Mouse (Mus musculus) hindbrain, embryonic 16.5 days (tissue): ENCODE measurements around the gene Ptpn14. TPM values are rescaled to one million over a fixed set of nuclear protein-coding genes. Genes with fewer than 3 reads are reported as not detected.

Experiments
- ATAC-seq: fragments of 200-750 bp; cut with Nextera tagmentation; 2 replicates; pipeline ENCODE4 v1.8.0; 2017; ENCODE audit warnings: moderate TSS enrichment, moderate library complexity
- H3K27ac ChIP-seq: fragments of 300-500 bp; sonication (generic); 2 replicates; pipeline ENCODE4 v1.5.1; 2014; ENCODE audit warnings: low read depth, mild to moderate bottlenecking, control low read depth, low read length, moderate library complexity
- H3K27me3 ChIP-seq: fragments of 300-500 bp; sonication (generic); replicated peaks from 2 replicates; pipeline ENCODE4 v1.6.1; 2014; ENCODE audit warnings: low read length; ENCODE audit not compliant: control insufficient read depth, insufficient read depth
- H3K36me3 ChIP-seq: fragments of 300-500 bp; sonication (generic); 2 replicates; pipeline ENCODE4 v1.6.1; 2014; ENCODE audit warnings: mild to moderate bottlenecking, low read length, moderate library complexity, mixed read lengths; ENCODE audit not compliant: control insufficient read depth, insufficient read depth
- H3K4me1 ChIP-seq: fragments of 300-500 bp; sonication (generic); 2 replicates; pipeline ENCODE4 v1.6.1; 2014; ENCODE audit warnings: low read depth, low read length; ENCODE audit not compliant: control insufficient read depth, insufficient read depth
- H3K4me2 ChIP-seq: fragments of 300-500 bp; sonication (generic); 2 replicates; pipeline ENCODE4 v1.6.1; 2014; ENCODE audit warnings: mild to moderate bottlenecking, low read length, control low read depth, moderate library complexity
- H3K4me3 ChIP-seq: fragments of 300-500 bp; sonication (generic); 2 replicates; pipeline ENCODE4 v1.5.1; 2014; ENCODE audit warnings: mild to moderate bottlenecking, low read length, control low read depth, moderate library complexity
- H3K9ac ChIP-seq: fragments of 300-500 bp; sonication (generic); 2 replicates; pipeline ENCODE4 v1.6.1; 2014; ENCODE audit warnings: low read depth, mild to moderate bottlenecking, control low read depth, low read length, moderate library complexity
- H3K9me3 ChIP-seq: fragments of 300-500 bp; sonication (generic); 2 replicates; pipeline ENCODE4 v1.6.1; 2014; ENCODE audit warnings: mild to moderate bottlenecking, low read length, moderate library complexity; ENCODE audit not compliant: control insufficient read depth
- WGBS: fragments of 180-500 bp; shearing (Covaris S2); extraction: QIAGEN DNeasy Blood & Tissue Kit; methylation state at CpG from one replicate; pipeline ENCODE4 v1.1.7; 2014; 5-methylcytosine and 5-hydroxymethylcytosine counted together
- polyA plus RNA-seq: library from polyadenylated mRNA; unstranded; fragments of >200 nt; fragmentation: Nextera tagmentation; extraction: Ambion mirVana; gene quantifications from 2 replicates; pipeline ENCODE4 v1.2.1, GENCODE M21; 2015

Ptpn14 gene
- polyA plus RNA-seq, 1 experiment from 2014 or later: 1.6 TPM

DNA sequence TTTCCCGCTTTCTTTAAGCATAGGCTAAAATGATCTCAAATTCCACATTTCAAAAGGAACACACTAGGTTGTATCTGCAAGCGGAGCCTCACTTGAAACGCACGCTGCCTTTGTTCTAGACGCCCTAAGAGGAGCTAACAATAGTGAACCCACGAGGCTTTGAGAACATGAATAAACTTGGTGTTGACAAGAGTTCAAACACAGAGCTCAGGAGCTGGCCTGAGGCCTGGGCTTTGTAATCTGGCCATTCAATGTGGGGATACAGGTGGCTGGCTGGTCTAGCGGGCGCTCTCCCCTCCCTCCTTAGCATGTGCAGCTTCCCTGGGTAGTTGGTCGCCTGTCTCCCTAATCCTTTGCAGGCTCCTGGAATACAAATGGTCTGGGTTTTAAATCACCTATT lies 169.8 kb downstream of the Ptpn14 start:
- Histone ChIP-seq H3K36me3 (peaks cover 6% of the 10 kb centered on the region; the same call in 1 of the 2 replicates), H3K9ac (no peak overlapping the region), H3K4me1 (no peaks in the 10 kb centered on the region; the same call in 1 of the 2 replicates), H3K4me2 (no peak overlapping the region), H3K4me3 (no peak overlapping the region), H3K9me3 (no peaks in the 10 kb centered on the region), H3K27ac (no peak overlapping the region), H3K27me3 (no peaks in the 10 kb centered on the region)
- no peak for ATAC-seq
- WGBS: 61% methylated on average over 9 of the region's 9 CpGs

DNA sequence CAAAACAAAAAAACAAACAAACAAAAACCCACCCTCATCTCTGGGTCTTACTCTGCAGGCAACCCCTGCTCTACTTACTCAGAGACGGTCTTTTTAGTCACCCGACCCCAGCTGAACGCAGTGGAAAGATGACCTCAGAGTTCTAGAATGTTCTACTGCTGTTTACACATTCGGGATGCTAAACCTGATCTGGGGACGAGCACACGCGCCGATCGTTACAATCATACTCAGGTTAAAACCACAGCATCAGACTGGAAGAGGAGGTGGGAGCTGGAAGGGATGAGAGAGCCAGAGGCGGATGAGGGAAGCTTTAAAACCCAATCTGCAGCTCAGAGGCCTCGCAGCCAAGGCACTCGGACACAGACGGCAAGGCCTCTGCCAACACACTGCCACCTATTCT lies 170.6 kb downstream of the Ptpn14 start:
- ATAC-seq: no peak
- WGBS: 92% methylated on average over 13 of the region's 13 CpGs
- Histone ChIP-seq H3K4me1 (no peaks in the 10 kb centered on the region; the same call in 1 of the 2 replicates), H3K4me2 (no peak overlapping the region), H3K9me3 (no peaks in the 10 kb centered on the region), H3K4me3 (no peak overlapping the region), H3K36me3 (peaks cover 3% of the 10 kb centered on the region; the same call in 1 of the 2 replicates), H3K9ac (no peak overlapping the region), H3K27me3 (no peaks in the 10 kb centered on the region), H3K27ac (no peak overlapping the region)

DNA sequence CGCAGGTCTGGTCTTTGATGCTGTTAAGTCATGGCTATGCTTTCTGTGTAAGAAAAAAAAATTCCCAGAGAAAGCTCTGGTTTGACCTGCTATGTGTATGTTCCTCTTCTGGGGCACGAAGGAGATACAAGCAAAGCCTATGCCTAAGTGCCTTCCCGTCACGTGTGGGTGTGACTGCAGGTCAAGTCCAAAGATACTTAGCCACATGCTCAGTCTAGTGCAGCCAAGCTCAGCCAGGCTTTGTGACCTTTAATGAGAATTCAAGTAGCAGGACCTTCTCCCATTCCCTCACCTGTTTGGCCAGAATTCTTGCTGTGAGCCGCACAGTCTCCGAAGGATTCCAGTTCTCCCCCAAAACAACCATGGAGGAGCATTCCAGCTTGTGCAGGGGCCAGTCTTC lies 171.5 kb downstream of the Ptpn14 start:
- Histone ChIP-seq H3K36me3 (peaks cover 3% of the 10 kb centered on the region; the same call in 1 of the 2 replicates), H3K4me3 (no peak overlapping the region), H3K4me1 (no peaks in the 10 kb centered on the region), H3K9me3 (no peaks in the 10 kb centered on the region), H3K27me3 (no peaks in the 10 kb centered on the region), H3K4me2 (no peak overlapping the region), H3K9ac (no peak overlapping the region), H3K27ac (no peak overlapping the region)
- 96% methylated on average over 6 of the region's 6 CpGs for WGBS
- ATAC-seq: no peak

DNA sequence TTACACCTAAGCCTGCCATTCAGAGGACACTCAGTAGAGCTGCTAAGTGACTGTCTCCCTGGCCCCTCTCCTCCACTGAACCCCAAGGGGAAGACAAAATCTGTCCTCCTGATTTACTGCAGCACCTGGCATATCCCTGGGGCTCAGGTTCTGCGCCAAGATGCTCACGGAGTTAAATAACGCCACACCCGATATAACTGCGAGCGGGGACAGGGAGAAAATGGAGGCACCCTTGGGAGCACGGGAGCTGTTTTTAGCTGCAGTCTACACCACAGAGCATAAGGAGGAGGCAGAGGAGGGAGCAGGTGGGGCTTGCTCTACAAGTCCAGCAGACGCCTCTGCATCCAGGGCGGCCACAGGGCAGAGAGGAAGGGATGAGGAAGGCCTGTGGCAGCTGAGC lies 174.3 kb downstream of the Ptpn14 start:
- ATAC-seq: no peak
- H3K4me2 ChIP-seq: no peak overlapping the region
- no peaks in the 10 kb centered on the region for H3K27me3 ChIP-seq
- H3K9me3 ChIP-seq: no peaks in the 10 kb centered on the region
- H3K36me3 ChIP-seq: no peaks in the 10 kb centered on the region
- no peak overlapping the region for H3K27ac ChIP-seq
- 80% methylated on average over 9 of the region's 9 CpGs for WGBS
- no peak overlapping the region for H3K9ac ChIP-seq
- no peaks in the 10 kb centered on the region for H3K4me1 ChIP-seq
- H3K4me3 ChIP-seq: no peak overlapping the region

DNA sequence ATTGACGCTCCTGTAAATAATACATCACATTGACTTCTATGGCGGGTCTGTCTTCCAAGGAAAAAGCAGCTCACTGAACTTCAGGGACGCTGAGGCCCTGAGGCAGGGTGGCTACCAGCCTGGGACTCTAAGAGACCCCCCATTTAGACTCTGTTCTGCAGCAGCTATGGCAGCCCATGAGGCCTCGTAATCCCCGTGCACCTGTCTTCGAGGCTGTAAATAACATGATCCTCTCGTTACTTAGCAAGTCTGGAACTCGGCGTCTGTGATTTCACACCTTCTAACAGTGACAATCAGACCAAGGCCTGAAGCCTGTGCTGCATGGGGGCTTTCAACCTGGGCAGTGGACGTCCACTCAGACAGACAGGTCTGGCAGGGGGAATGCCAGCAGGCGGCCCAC lies 175.1 kb downstream of the Ptpn14 start:
- H3K9me3 ChIP-seq: no peaks in the 10 kb centered on the region
- no peak overlapping the region for H3K4me2 ChIP-seq
- no peaks in the 10 kb centered on the region for H3K36me3 ChIP-seq
- H3K4me3 ChIP-seq: no peak overlapping the region
- H3K27ac ChIP-seq: no peak overlapping the region
- no peaks in the 10 kb centered on the region for H3K4me1 ChIP-seq
- H3K9ac ChIP-seq: no peak overlapping the region
- 86% methylated on average over 11 of the region's 11 CpGs for WGBS
- no peaks in the 10 kb centered on the region for H3K27me3 ChIP-seq
- no peak for ATAC-seq

DNA sequence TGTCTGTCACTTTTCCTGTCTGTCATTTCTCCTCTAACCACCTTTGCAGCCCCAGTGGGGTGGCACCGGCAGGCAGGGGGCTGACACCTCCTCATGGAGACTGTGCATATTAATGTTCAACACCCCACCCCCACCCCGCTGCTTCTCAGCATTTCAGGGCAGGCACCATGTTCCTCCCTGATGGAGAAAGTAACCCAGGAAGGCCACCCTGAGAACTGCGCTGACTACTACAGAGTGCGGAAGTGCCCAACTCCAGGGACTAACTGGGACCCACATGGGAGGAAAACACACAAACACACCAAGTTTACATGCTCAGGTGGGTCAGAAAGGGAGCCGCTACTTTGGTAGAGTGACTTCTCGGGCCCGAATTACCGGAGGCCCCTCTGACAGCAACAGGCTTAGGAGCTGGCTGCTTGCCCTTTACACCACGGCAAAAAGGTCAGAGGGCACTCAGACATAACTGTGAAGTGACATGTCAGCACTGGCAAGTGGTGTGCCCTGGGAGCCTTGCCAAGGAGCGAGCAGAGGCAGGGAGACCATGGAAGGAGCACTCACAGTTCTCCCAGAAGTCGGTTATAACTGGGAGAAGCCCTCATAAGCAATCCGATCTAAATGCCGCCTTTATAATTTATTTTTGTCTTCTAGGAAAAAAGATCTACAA lies 182.7 kb downstream of the Ptpn14 start:
- 52% methylated on average over 13 of the region's 13 CpGs for WGBS
- H3K9ac ChIP-seq: no peak overlapping the region
- H3K4me2 ChIP-seq: no peak overlapping the region
- no peak overlapping the region for H3K27ac ChIP-seq
- H3K4me1 ChIP-seq: peaks cover 2% of the 10 kb centered on the region
- H3K36me3 ChIP-seq: 0 out of 2 replicates have a peak, but pooled peaks cover 2% of the 10 kb centered on the region
- H3K27me3 ChIP-seq: no peaks in the 10 kb centered on the region
- H3K4me3 ChIP-seq: no peak overlapping the region
- no peak for ATAC-seq
- no peaks in the 10 kb centered on the region for H3K9me3 ChIP-seq

DNA sequence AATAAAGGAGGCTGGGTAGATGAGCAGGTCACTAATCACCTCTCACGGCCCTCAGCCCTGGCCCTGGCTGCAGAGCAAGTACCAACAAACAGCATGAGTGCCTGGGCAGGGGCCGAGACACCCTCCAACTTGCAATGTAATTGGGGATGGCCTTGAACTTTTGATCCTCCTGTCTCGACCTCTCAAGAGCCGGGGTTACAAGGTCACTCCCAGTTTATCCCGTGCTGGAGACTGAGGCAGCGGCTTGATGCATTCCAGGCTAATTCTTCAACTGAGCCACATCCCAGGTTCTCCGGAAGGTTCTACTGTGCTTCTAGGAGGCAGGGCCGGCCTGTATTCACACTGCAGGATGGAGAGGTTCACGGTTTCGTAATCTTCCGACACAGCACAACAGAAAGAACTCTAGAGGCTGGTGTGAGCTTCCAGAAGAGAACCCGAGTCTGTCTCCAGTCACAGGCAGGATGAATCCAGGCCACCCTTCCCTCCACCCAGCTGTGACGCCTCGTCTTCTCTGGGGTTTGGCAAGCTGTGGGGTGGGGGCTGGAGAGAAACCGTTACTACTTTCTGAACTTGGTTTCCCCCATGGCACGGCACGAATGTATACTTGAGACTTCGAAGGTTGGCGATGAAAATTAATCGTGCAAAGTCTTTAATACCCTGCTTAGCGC lies 185.2 kb downstream of the Ptpn14 start:
- ATAC-seq: no peak
- 93% methylated on average over 21 of the region's 21 CpGs for WGBS
- H3K27ac ChIP-seq: no peak overlapping the region
- no peaks in the 10 kb centered on the region for H3K9me3 ChIP-seq
- H3K4me1 ChIP-seq: peaks cover 2% of the 10 kb centered on the region
- H3K4me3 ChIP-seq: no peak overlapping the region
- no peak overlapping the region for H3K9ac ChIP-seq
- no peak overlapping the region for H3K4me2 ChIP-seq
- 0 out of 2 replicates have a peak, but pooled peaks cover 2% of the 10 kb centered on the region for H3K36me3 ChIP-seq
- H3K27me3 ChIP-seq: no peaks in the 10 kb centered on the region

DNA sequence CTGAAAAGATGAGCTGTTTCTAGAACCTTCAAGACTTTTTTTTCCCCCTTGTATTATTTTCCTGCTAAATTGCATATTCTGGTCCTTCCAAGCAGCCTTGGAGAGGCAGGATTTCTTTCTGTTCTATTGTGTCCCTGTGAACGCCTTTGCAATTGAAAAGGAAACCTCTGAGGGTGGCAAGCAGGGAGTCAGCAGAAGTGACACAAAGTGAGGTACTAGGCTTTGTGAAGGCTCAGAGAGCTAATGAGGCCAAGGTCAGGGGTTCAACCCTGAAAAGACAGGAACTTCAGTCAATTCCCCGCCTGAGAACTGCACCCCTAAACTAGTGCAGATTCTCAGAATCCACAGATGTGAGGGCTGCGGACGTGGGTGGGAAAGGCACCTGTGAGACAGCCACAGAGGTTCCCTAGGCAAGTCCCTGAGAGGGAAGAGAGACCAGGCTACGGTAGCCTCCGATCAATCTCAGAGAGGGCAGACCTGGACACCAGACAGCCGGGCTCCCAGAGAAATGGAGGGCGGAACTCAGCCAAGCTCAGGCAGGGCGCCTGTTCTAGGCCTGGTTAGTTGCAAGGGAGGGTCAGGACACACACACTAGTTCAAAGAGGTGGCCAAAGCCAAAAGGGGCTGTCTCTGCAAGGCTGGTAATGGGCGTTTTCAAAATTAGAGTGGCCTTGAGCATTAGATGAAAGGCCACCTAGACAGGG lies 188.5 kb downstream of the Ptpn14 start:
- H3K4me1 ChIP-seq: peaks cover 10% of the 10 kb centered on the region
- 42% methylated on average over 10 of the region's 10 CpGs for WGBS
- no peaks in the 10 kb centered on the region for H3K27me3 ChIP-seq
- no peak overlapping the region for H3K9ac ChIP-seq
- no peak overlapping the region for H3K4me2 ChIP-seq
- ATAC-seq: no peak
- 0 out of 2 replicates have a peak, but pooled peaks cover 2% of the 10 kb centered on the region for H3K36me3 ChIP-seq
- no peak overlapping the region for H3K27ac ChIP-seq
- no peaks in the 10 kb centered on the region for H3K9me3 ChIP-seq
- no peak overlapping the region for H3K4me3 ChIP-seq

DNA sequence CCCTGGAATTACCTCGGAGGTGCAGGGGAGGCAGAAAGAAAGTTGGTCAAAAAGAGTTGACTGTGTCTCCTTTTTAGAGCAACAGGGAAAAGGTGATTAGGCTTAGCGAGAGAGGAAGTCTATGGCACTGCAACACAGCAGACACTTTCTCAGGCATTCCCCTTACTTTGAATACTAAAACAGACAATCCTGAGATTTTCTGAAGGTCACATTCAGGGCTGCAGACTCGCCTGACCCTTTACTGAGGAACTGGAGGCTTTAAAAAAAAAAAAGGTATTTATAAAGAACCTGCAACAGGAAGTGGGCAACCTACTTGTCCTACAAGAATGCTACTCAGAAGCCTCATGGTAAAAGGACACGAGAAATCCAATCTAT lies 189.0 kb downstream of the Ptpn14 start:
- ATAC-seq: no peak
- WGBS: 47% methylated on average over 4 of the region's 4 CpGs
- H3K4me2 ChIP-seq: no peak overlapping the region

More for the DNA sequence above, 189.0 kb downstream of the Ptpn14 start:
- Histone ChIP-seq H3K27ac (no peak overlapping the region), H3K9me3 (no peaks in the 10 kb centered on the region), H3K27me3 (no peaks in the 10 kb centered on the region), H3K4me3 (no peak overlapping the region), H3K9ac (no peak overlapping the region), H3K36me3 (0 out of 2 replicates have a peak, but pooled peaks cover 2% of the 10 kb centered on the region), H3K4me1 (peaks cover 10% of the 10 kb centered on the region)
